Mouse (Mus musculus): ENCODE results near the gene Zbed5. TPM values are rescaled to one million over a fixed set of nuclear protein-coding genes. Genes with fewer than 3 reads are reported as not detected.
"Not testable (repeated sequence)": the region's sequence is repeated elsewhere in the genome, so short reads cannot be mapped to it uniquely, and the experiment has no call there.

Zbed5 gene
- total RNA-seq, 1 experiment = 15.7 TPM

GRCm38 (mm10) chr5:129886911-129887636, 8.4 kb upstream of the Zbed5 start, which contains the start of gene Chchd2:
TSS of gene Chchd2 (minus strand) at chr5:129887470.
- in situ Hi-C loops (cut with MboI; ENCODE audit: low sequenced_read_pairs in 2 of 2, unreplicated experiment in 2 of 2) = no loop called here
- peaks cover 3 to 4% of the 10 kb centered on the region in 2 experiments; a peak in 2 of 4 replicates for H3K4me1 ChIP-seq (ENCODE audit: control insufficient read depth in 2 of 2, insufficient read depth in 2 of 2, low read length in 2 of 2, poor library complexity in 1 of 2)
- H3K4me3 ChIP-seq (ENCODE audit: insufficient read depth in 1 of 2, low read depth in 1 of 2, low read length in 2 of 2, poor library complexity in 1 of 2, severe bottlenecking in 1 of 2) = peak within 1 kb of the TSS; percentile 93 to 97
- H3K9me3 ChIP-seq (ENCODE audit: control insufficient read depth, insufficient read depth, low read depth, low read length) = no peaks in the 10 kb centered on the region
- H3K9ac ChIP-seq (ENCODE audit: insufficient read depth, low read depth, low read length, poor library complexity, severe bottlenecking) = peak within 1 kb of the TSS; percentile 97
- TF ChIP-seq HCFC1 (IDR thresholded peaks at IDR 0.05; ENCODE audit: borderline replicate concordance, insufficient read depth, low read length) = peak; percentile 89
- TF ChIP-seq CHD2 (IDR thresholded peaks at IDR 0.05; ENCODE audit: low read depth, low read length) = peak; percentile 88
- 0 out of 2 replicates have a peak, but pooled peaks have one; percentile 6 for TF ChIP-seq ZNF384 (IDR thresholded peaks at IDR 0.05; ENCODE audit: low read depth, low read length)
- no peak for TF ChIP-seq MAFK (IDR thresholded peaks at IDR 0.05; ENCODE audit: insufficient read depth, low read depth, low read length)
- TF ChIP-seq ZC3H11A (IDR thresholded peaks at IDR 0.05; ENCODE audit: borderline replicate concordance, low read depth, low read length) = no peak
- peaks cover 18% of the 10 kb centered on the region for H3K36me3 ChIP-seq (ENCODE audit: control insufficient read depth, insufficient read depth, low read length, poor library complexity, severe bottlenecking)
- peak within 1 kb of the TSS; percentile 83 for H3K27ac ChIP-seq (ENCODE audit: insufficient read depth, low read depth, low read length, poor library complexity, severe bottlenecking)
- DNase-seq (ENCODE audit: low read depth, low spot score) = peak; percentile 95

GRCm38 (mm10) chr5:129890390-129890789, 5.1 kb upstream of the Zbed5 start:
- H3K27ac ChIP-seq (ENCODE audit: insufficient read depth, low read depth, low read length, poor library complexity, severe bottlenecking); H3K4me1 ChIP-seq (ENCODE audit: control insufficient read depth in 2 of 2, insufficient read depth in 2 of 2, low read length in 2 of 2, poor library complexity in 1 of 2); H3K4me3 ChIP-seq (ENCODE audit: insufficient read depth in 1 of 2, low read depth in 1 of 2, low read length in 2 of 2, poor library complexity in 1 of 2, severe bottlenecking in 1 of 2); H3K9me3 ChIP-seq (ENCODE audit: control insufficient read depth, insufficient read depth, low read depth, low read length); H3K36me3 ChIP-seq (ENCODE audit: control insufficient read depth, insufficient read depth, low read length, poor library complexity, severe bottlenecking); in situ Hi-C loops (cut with MboI; ENCODE audit: low sequenced_read_pairs in 2 of 2, unreplicated experiment in 2 of 2); H3K9ac ChIP-seq (ENCODE audit: insufficient read depth, low read depth, low read length, poor library complexity, severe bottlenecking); DNase-seq (ENCODE audit: low read depth, low spot score): not testable (repeated sequence)
- TF ChIP-seq ZNF384 (IDR thresholded peaks at IDR 0.05; ENCODE audit: low read depth, low read length) = peak; percentile 38; the same call in 1 of the 2 replicates

GRCm38 (mm10) chr5:129898449-129898848, 2.9 kb downstream of the Zbed5 start, which contains the start of gene Phkg1:
TSS of gene Phkg1 (minus strand) at chr5:129898549.
- Histone ChIP-seq H3K9ac (ENCODE audit: insufficient read depth, low read depth, low read length, poor library complexity, severe bottlenecking) (no peak within 1 kb of the TSS), H3K27ac (ENCODE audit: insufficient read depth, low read depth, low read length, poor library complexity, severe bottlenecking) (no peak within 1 kb of the TSS), H3K4me3 (ENCODE audit: insufficient read depth in 1 of 2, low read depth in 1 of 2, low read length in 2 of 2, poor library complexity in 1 of 2, severe bottlenecking in 1 of 2) (no peak within 1 kb of the TSS), H3K4me1 (ENCODE audit: control insufficient read depth in 2 of 2, insufficient read depth in 2 of 2, low read length in 2 of 2, poor library complexity in 1 of 2) (peaks cover 2 to 5% of the 10 kb centered on the region in 2 experiments; a peak in 1 of 4 replicates), H3K9me3 (ENCODE audit: control insufficient read depth, insufficient read depth, low read depth, low read length) (no peaks in the 10 kb centered on the region), H3K36me3 (ENCODE audit: control insufficient read depth, insufficient read depth, low read length, poor library complexity, severe bottlenecking) (peaks cover 8% of the 10 kb centered on the region)
- in situ Hi-C loops (cut with MboI; ENCODE audit: low sequenced_read_pairs in 2 of 2, unreplicated experiment in 2 of 2) = no loop called here
- TF ChIP-seq ZNF384 (IDR thresholded peaks at IDR 0.05; ENCODE audit: low read depth, low read length) = no peak
- no peak for TF ChIP-seq HCFC1 (IDR thresholded peaks at IDR 0.05; ENCODE audit: borderline replicate concordance, insufficient read depth, low read length)
- TF ChIP-seq ZC3H11A (IDR thresholded peaks at IDR 0.05; ENCODE audit: borderline replicate concordance, low read depth, low read length) = no peak
- no peak for DNase-seq (ENCODE audit: low read depth, low spot score)

- in situ Hi-C loops (cut with MboI; ENCODE audit: low sequenced_read_pairs in 2 of 2, unreplicated experiment in 2 of 2) = no loop called here
- Histone ChIP-seq H3K9me3 (ENCODE audit: control insufficient read depth, insufficient read depth, low read depth, low read length) (no peaks in the 10 kb centered on the region), H3K4me1 (ENCODE audit: control insufficient read depth in 2 of 2, insufficient read depth in 2 of 2, low read length in 2 of 2, poor library complexity in 1 of 2) (0 out of 4 replicates have a peak, but pooled peaks cover 2 to 4% of the 10 kb centered on the region in 2 experiments), H3K36me3 (ENCODE audit: control insufficient read depth, insufficient read depth, low read length, poor library complexity, severe bottlenecking) (peaks cover 2% of the 10 kb centered on the region; the same call in 1 of the 2 replicates), H3K27ac (ENCODE audit: insufficient read depth, low read depth, low read length, poor library complexity, severe bottlenecking) (no peak overlapping the region), H3K9ac (ENCODE audit: insufficient read depth, low read depth, low read length, poor library complexity, severe bottlenecking) (no peak overlapping the region), H3K4me3 (ENCODE audit: insufficient read depth in 1 of 2, low read depth in 1 of 2, low read length in 2 of 2, poor library complexity in 1 of 2, severe bottlenecking in 1 of 2) (peak overlapping the region in 1 of 2 experiments; percentile 93; a peak in 2 of 4 replicates)
- TF ChIP-seq ZC3H11A (IDR thresholded peaks at IDR 0.05; ENCODE audit: borderline replicate concordance, low read depth, low read length) = no peak
- peak; percentile 65 for TF ChIP-seq ZNF384 (IDR thresholded peaks at IDR 0.05; ENCODE audit: low read depth, low read length)
- TF ChIP-seq CHD2 (IDR thresholded peaks at IDR 0.05; ENCODE audit: low read depth, low read length) = no peak
- no peak for TF ChIP-seq MAFK (IDR thresholded peaks at IDR 0.05; ENCODE audit: insufficient read depth, low read depth, low read length)
- DNase-seq (ENCODE audit: low read depth, low spot score) = no peak
Measured at GRCm38 (mm10) chr5:129907775-129908174, 12.3 kb downstream of the Zbed5 start.

Measured in ES-E14 (cell line).